Mouse (Mus musculus): ENCODE results near the gene Uba5.
A peak's percentile ranks its signal among the peaks of the same experiment; 100 is the strongest.

Gene Uba5

GRCm38 (mm10) chr9:104079379-104079778 is 16.4 kb upstream of the Uba5 start:
- no peak overlapping the region for H3K4me3 ChIP-seq (replicated peaks; ENCODE audit: low read length)
- H3K4me1 ChIP-seq (replicated peaks; ENCODE audit: low read depth, low read length), result peaks cover 11% of the 10 kb centered on the region
- H3K9me3 ChIP-seq (ENCODE audit: low read length), result no peaks in the 10 kb centered on the region
- no peaks in the 10 kb centered on the region for H3K27me3 ChIP-seq (ENCODE audit: insufficient read depth, low read length)
- TF ChIP-seq POU5F1 (IDR thresholded peaks at IDR 0.05; ENCODE audit: borderline replicate concordance, low read length) (no peak), NANOG (IDR thresholded peaks at IDR 0.05; ENCODE audit: borderline replicate concordance, low read length) (no peak), CTCF (conservative IDR thresholded peaks at IDR 0.05; ENCODE audit: low read length) (peak; percentile 89)
- peaks cover 30% of the 10 kb centered on the region for H3K36me3 ChIP-seq (ENCODE audit: insufficient read depth, low read length)

- Histone ChIP-seq H3K36me3 (ENCODE audit: insufficient read depth, low read length) (peaks cover 26% of the 10 kb centered on the region), H3K27me3 (ENCODE audit: insufficient read depth, low read length) (no peaks in the 10 kb centered on the region), H3K9me3 (ENCODE audit: low read length) (no peaks in the 10 kb centered on the region), H3K4me3 (replicated peaks; ENCODE audit: low read length) (no peak overlapping the region), H3K4me1 (replicated peaks; ENCODE audit: low read depth, low read length) (peaks cover 5% of the 10 kb centered on the region)
- TF ChIP-seq CTCF (conservative IDR thresholded peaks at IDR 0.05; ENCODE audit: low read length) (no peak), POU5F1 (IDR thresholded peaks at IDR 0.05; ENCODE audit: borderline replicate concordance, low read length) (no peak), NANOG (IDR thresholded peaks at IDR 0.05; ENCODE audit: borderline replicate concordance, low read length) (no peak)
Observed at GRCm38 (mm10) chr9:104078780-104079179, 15.8 kb upstream of the Uba5 start.

GRCm38 (mm10) chr9:104075808-104076207 is 12.9 kb upstream of the Uba5 start:
- no peak overlapping the region for H3K4me3 ChIP-seq (replicated peaks; ENCODE audit: low read length)
- peaks cover 7% of the 10 kb centered on the region; the same call in 1 of the 2 replicates for H3K36me3 ChIP-seq (ENCODE audit: insufficient read depth, low read length)
- TF ChIP-seq NANOG (IDR thresholded peaks at IDR 0.05; ENCODE audit: borderline replicate concordance, low read length), result no peak
- no peak for TF ChIP-seq POU5F1 (IDR thresholded peaks at IDR 0.05; ENCODE audit: borderline replicate concordance, low read length)
- TF ChIP-seq CTCF (conservative IDR thresholded peaks at IDR 0.05; ENCODE audit: low read length), result peak; percentile 77

DNA sequence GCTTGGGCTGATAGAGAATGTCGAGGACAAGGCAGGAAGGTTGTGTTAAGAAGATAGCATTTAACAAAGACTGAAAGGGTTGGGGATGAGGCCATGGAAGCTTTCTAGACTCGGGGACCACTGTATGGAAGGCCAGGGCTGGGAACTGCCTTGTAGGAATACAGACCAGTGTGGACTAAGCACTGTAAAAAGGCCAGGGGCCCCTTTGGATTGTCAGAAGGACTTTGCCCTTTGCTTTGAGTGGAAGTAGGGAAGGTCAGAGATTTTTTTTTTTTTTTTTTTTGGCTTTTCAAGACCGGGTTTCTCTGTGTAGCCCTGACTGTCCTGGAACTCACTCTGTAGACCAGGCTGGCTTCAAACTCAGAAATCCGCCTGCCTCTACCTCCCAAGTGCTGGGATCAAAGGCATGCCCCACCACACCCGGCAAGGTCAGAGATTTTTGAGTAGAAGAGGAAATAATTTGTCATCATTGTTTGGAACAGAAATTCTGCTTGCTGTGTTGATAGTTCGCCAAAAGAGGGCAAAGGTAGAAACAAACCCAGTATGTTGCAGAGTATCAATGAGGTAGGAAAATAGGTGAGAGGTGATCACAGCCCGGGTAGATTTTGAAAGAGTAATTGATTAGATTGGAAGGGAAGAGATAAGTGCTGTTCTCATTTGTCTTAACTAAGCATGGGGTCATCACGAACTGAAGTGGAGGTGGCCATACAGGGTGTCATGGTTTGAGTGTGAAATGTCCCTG is 8.1 kb upstream of the Uba5 start:
- TF ChIP-seq CTCF (conservative IDR thresholded peaks at IDR 0.05; ENCODE audit: low read length), result no peak
- TF ChIP-seq NANOG (IDR thresholded peaks at IDR 0.05; ENCODE audit: borderline replicate concordance, low read length), result no peak
- TF ChIP-seq POU5F1 (IDR thresholded peaks at IDR 0.05; ENCODE audit: borderline replicate concordance, low read length), result no peak
- H3K4me3 ChIP-seq (replicated peaks; ENCODE audit: low read length), result no peak overlapping the region
- no peaks in the 10 kb centered on the region for H3K9me3 ChIP-seq (ENCODE audit: low read length)
- no peaks in the 10 kb centered on the region for H3K27me3 ChIP-seq (ENCODE audit: insufficient read depth, low read length)
- H3K4me1 ChIP-seq (replicated peaks; ENCODE audit: low read depth, low read length), result peaks cover 7% of the 10 kb centered on the region
- H3K36me3 ChIP-seq (ENCODE audit: insufficient read depth, low read length), result no peaks in the 10 kb centered on the region

More at GRCm38 (mm10) chr9:104075808-104076207, 12.9 kb upstream of the Uba5 start:
- Histone ChIP-seq H3K9me3 (ENCODE audit: low read length) (no peaks in the 10 kb centered on the region), H3K27me3 (ENCODE audit: insufficient read depth, low read length) (no peaks in the 10 kb centered on the region), H3K4me1 (replicated peaks; ENCODE audit: low read depth, low read length) (0 out of 2 replicates have a peak, but pooled peaks cover under 1% of the 10 kb centered on the region)

- no peaks in the 10 kb centered on the region for H3K9me3 ChIP-seq (ENCODE audit: low read length)
- H3K27me3 ChIP-seq (ENCODE audit: insufficient read depth, low read length), result no peaks in the 10 kb centered on the region
- TF ChIP-seq CTCF (conservative IDR thresholded peaks at IDR 0.05; ENCODE audit: low read length) (no peak), NANOG (IDR thresholded peaks at IDR 0.05; ENCODE audit: borderline replicate concordance, low read length) (no peak), POU5F1 (IDR thresholded peaks at IDR 0.05; ENCODE audit: borderline replicate concordance, low read length) (no peak)
- no peak overlapping the region for H3K4me3 ChIP-seq (replicated peaks; ENCODE audit: low read length)
- no peaks in the 10 kb centered on the region for H3K36me3 ChIP-seq (ENCODE audit: insufficient read depth, low read length)
- peaks cover 11% of the 10 kb centered on the region for H3K4me1 ChIP-seq (replicated peaks; ENCODE audit: low read depth, low read length)
Observed at GRCm38 (mm10) chr9:104070241-104070640, 7.3 kb upstream of the Uba5 start.

GRCm38 (mm10) chr9:104064571-104064970 is 1.6 kb upstream of the Uba5 start:
- Histone ChIP-seq H3K4me3 (replicated peaks; ENCODE audit: low read length) (peak overlapping the region; percentile 100; the same call in 1 of the 2 replicates), H3K27me3 (ENCODE audit: insufficient read depth, low read length) (no peaks in the 10 kb centered on the region), H3K36me3 (ENCODE audit: insufficient read depth, low read length) (peaks cover 23% of the 10 kb centered on the region), H3K4me1 (replicated peaks; ENCODE audit: low read depth, low read length) (peaks cover 39% of the 10 kb centered on the region), H3K9me3 (ENCODE audit: low read length) (no peaks in the 10 kb centered on the region)
- TF ChIP-seq POU5F1 (IDR thresholded peaks at IDR 0.05; ENCODE audit: borderline replicate concordance, low read length) (no peak), NANOG (IDR thresholded peaks at IDR 0.05; ENCODE audit: borderline replicate concordance, low read length) (no peak), CTCF (conservative IDR thresholded peaks at IDR 0.05; ENCODE audit: low read length) (no peak)

GRCm38 (mm10) chr9:104063244-104063961 is 469 bp upstream of the Uba5 start, which contains the start of gene Acad11:
Acad11 (plus strand) TSS chr9:104063377.
- H3K4me1 ChIP-seq (replicated peaks; ENCODE audit: low read depth, low read length), result peaks cover 39% of the 10 kb centered on the region
- no peaks in the 10 kb centered on the region for H3K9me3 ChIP-seq (ENCODE audit: low read length)
- TF ChIP-seq POU5F1 (IDR thresholded peaks at IDR 0.05; ENCODE audit: borderline replicate concordance, low read length) (no peak), NANOG (IDR thresholded peaks at IDR 0.05; ENCODE audit: borderline replicate concordance, low read length) (no peak), CTCF (conservative IDR thresholded peaks at IDR 0.05; ENCODE audit: low read length) (no peak)
- peak within 1 kb of the TSS; percentile 100 for H3K4me3 ChIP-seq (replicated peaks; ENCODE audit: low read length)
- no peaks in the 10 kb centered on the region for H3K27me3 ChIP-seq (ENCODE audit: insufficient read depth, low read length)
- H3K36me3 ChIP-seq (ENCODE audit: insufficient read depth, low read length), result peaks cover 30% of the 10 kb centered on the region

- H3K4me1 ChIP-seq (replicated peaks; ENCODE audit: low read depth, low read length), result no peaks in the 10 kb centered on the region
- no peak overlapping the region for H3K4me3 ChIP-seq (replicated peaks; ENCODE audit: low read length)
- TF ChIP-seq CTCF (conservative IDR thresholded peaks at IDR 0.05; ENCODE audit: low read length), result no peak
- TF ChIP-seq POU5F1 (IDR thresholded peaks at IDR 0.05; ENCODE audit: borderline replicate concordance, low read length), result no peak
- no peak for TF ChIP-seq NANOG (IDR thresholded peaks at IDR 0.05; ENCODE audit: borderline replicate concordance, low read length)
- peaks cover 95% of the 10 kb centered on the region for H3K36me3 ChIP-seq (ENCODE audit: insufficient read depth, low read length)
- H3K27me3 ChIP-seq (ENCODE audit: insufficient read depth, low read length), result no peaks in the 10 kb centered on the region
- H3K9me3 ChIP-seq (ENCODE audit: low read length), result no peaks in the 10 kb centered on the region
Observed at GRCm38 (mm10) chr9:104051028-104051427, 11.9 kb downstream of the Uba5 start.

All from E14TG2a.4 (cell line).